Mouse (Mus musculus) C2C12 (cell line): ENCODE measurements around the gene Alg13.

Experiments used
- CEBPB ChIP-seq: IDR thresholded peaks from one replicate; pipeline ENCODE4 v1.6.1; 2011; ENCODE audit warnings: low read depth, mild to moderate bottlenecking, control low read depth, moderate library complexity
- CTCF ChIP-seq: IDR thresholded peaks from one replicate; pipeline ENCODE4 v1.5.1; 2011; ENCODE audit not compliant: control insufficient read depth, insufficient read depth, insufficient read length
- MAX ChIP-seq: IDR thresholded peaks from one replicate; pipeline ENCODE4 v1.6.1; 2011; ENCODE audit warnings: mild to moderate bottlenecking, control low read depth
- MYOD1 ChIP-seq: IDR thresholded peaks from one replicate; pipeline ENCODE4 v1.6.1; 2011; ENCODE audit warnings: low read depth; ENCODE audit not compliant: control insufficient read depth, insufficient read length
- MYOG ChIP-seq: IDR thresholded peaks from one replicate; pipeline ENCODE4 v1.6.1; 2011; ENCODE audit not compliant: control insufficient read depth, insufficient read length; ENCODE audit errors: extremely low read depth

GRCm38 (mm10) chrX:144305659-144306058 is 11.9 kb upstream of the Alg13 start:
- TF ChIP-seq MYOG (no peak), CTCF (no peak), MYOD1 (no peak), MAX (no peak), CEBPB (no peak)
